Mouse (Mus musculus) spleen, postnatal 14 days (tissue): ENCODE results near the gene Lgr5.

Source experiments
- DNase-seq, 2 experiments: peaks; one replicate each; pipeline ENCODE4 v3.0.0; 2021 to 2022; ENCODE audit warnings: low spot score in 2 of 2

Lgr5 gene

DNA sequence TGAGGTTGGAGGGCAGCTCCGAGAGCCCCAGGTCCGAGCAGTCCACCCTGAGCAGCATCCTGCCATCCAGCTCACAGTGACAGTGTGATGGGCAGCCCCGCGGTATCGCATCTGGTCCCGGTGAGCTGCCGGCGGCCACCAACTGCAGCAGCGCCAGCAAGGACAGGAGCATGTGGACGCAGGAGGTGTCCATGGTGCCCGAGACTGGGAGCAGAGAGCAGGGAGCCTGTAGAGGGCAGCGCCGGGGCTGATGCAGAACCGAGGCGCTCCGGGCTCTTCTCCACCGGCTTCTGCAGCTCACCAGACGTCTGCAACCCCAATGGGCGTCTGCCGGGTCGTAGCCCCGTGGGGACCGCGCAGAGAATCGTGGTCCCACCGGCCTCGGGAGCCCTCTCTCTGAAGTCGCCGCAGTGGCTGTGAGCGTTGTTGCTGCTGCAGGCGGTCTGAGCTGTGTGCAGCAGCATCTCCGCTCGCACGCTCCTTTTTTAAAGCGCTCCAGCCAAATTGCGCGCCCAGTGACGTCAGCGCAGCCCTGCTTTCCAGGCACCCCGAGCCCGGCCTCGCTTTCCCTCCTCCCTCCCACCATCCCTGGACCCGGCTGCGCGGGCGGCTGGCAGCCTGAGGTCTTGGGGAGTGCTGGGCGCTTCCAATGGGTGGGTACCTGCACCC lies at the start of gene Lgr5:
Gene Lgr5, minus strand, starts transcription at position 480 of the 669 bp plus-strand sequence.
- DNase-seq, result no peak

DNA sequence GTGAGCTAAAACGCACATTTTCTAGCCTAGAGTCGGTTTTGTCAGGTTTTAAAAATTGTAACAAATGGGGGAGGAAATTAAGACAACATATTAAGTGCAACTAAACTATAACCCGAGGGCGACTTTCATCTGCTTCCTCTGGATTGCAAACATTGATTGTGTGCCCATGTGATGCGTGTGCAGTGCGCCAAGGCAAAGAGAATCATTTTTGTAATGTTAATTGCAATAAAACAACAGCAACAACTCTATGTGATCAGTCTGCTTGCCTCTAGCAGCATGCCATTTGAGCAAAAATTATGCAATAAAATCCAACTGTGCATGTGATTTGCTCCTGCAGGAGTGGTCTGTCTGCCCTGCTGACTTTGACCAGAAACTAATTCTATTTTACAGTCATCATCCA lies 39.1 kb upstream of the Lgr5 start:
- DNase-seq, result no peak

DNA sequence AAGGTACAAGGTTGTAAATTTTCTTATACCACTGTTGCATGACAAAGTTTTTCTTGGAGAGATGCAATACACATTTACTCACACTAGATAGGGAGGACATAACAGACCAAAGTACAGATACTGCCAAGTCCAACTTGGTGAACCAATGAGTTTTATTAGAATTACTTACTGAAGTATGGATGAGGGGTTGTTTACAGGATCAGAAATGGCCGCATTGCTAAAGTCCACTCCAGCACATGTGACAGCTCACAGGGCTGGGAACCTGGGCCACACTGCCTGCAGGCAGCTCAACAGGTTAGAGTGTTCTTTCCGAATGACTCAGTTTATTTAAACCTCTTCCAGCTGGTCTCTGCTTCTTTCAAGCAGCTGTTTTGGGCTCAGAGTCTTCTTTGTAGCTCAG lies 37.4 kb upstream of the Lgr5 start:
- no peak for DNase-seq

DNA sequence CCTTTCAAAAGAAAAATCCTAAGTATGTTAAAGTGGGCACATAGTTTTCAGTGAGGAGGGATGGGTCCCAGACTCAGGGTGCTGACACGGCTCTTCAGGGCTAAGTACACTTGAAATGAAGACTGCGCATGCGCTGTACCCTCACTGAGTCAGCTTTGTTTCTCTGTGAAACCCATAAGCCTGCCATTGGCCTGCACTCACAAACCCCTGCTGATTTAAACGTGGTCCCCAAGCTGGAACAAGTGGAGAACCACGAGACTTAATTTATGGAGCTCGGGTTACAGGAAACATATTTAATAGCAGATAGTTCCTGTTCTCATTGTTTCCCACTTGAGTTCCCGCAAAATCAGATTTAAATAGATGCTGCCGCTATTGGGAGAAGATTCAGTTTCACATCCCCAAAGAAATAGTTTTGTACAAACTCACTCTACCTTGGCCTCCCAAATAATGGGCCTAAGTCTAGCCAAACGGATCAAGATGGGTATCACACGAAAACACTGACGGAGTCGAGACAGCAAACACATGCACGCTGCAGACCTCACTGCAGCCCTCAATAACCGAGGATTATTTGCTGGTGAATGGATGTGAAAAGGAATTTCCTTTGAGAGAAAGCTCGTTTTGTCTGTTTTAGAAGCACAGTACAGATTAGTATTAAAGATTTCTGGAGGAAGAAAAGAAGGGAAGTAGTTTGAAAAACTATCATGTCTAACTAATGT lies 36.5 kb upstream of the Lgr5 start:
- no peak for DNase-seq

DNA sequence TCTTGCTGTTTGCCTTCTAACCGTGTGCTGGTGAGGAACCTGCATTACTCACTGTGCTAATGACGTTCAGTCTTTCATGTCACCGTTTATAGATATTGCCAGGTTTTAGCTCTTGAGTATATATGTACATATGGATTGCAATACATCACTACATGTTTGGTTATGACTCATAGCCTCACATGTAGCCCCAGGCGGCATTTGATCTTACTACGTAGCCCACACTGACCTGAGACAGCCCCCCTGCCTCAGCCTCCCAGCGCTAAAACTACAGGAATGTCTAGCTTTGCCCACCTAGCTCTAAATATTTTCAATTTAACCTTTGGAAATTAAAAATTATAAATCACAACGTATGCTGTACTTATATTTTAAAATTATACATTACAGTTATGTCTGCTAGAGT lies 35.9 kb upstream of the Lgr5 start:
- DNase-seq, result no peak

DNA sequence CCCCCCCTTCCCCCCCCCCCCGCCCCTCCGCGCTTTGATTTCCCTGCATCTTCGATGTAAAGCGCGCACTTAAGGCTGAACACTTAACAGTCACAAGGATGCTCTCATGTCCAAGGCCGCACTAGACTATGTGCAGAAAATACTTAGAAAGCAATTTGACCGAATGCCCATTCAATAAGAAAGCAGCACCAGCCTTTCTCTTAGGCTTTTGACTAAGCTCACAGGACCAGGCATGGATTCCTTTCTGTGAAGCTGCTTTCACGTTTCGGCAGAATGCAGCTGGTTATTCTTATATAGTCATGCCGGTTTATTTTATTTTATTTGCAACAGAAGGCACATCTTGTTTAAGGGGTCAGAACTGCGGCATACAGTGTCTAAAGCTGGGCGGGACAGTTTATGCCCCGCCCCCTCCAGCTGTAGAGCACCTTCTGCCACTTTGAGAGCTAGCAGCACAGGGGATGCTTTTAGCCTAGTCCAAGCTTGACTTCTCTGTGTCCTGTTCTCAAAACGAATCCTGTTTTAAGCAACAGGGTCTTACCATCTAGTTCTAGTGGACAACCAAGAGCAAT lies 30.8 kb upstream of the Lgr5 start:
- no peak for DNase-seq

DNA sequence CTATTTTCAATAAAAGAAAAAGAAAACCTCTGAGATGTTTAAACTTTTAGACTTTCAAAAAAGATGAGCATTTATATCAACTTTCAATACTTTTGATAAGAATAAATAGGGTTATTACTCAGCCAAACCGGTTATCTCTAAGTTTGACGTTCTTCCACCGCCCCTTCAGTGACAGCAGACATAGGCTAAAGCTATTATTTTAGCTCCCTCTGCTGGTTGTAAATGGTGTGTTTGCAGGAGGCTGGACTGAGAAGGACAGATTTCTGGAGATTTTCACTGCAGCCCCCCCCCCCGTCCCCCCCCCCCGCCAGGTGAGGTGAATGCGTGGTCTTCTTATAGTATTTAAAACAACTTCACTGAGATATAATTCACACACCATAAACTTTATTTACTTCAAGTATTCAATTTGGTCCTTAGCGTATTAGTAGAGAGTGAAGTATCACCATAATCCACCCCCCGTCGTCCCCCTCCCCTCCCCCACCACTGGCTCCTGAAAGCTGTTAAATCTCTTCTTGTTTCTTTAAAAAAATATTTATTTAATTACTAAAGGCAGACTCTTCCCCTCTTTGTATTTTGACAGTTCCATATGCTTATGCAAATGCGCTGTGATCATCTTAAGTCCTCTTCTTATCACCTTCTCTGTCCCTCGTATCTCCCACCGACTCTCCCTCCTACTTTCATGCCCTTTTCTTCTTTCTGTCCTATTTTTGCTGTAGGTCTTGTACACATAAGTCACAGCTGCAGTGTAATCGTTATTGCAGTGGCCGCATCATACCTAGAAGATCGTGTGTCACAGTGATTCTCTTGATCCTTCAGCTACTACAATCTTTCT lies 30.1 kb upstream of the Lgr5 start:
- DNase-seq, result no peak

DNA sequence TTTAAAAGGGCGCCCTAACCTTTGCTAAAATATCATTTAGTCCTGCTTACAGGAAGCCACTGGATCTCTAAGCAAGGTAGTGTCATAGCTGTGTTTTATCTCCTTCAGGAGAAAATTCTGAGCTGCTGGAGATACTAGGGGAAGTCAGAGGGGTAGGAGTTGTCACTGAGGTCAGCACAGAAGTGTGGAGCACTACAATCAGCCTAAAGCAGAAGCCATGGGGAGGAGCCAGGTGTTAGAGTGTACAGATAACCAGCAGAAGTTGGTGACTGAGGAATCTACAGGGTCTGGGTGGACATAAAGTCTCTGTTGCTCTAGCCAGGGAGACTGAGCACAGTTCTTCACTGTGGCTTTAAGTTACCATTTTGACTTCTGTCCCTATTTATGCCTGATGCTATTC lies 8.2 kb upstream of the Lgr5 start:
- DNase-seq, result no peak

DNA sequence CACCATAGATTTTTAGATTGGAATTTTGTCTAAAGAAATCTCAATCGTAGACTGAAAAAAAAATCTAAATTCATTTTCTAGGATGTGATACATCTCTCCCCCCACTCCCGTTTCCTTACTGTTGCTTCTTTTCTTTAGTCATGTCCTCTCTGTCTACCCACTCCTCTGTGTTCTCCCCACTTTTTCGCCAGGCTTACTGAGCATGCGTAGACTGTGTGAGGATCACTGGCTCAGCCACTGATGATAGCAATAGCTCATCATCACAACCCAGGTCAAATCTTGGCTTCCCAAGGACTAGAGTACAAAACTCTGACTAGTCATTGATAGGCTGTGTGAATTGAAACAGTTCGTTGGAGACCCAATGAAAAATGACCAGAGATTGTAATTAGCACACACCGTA lies 6.1 kb upstream of the Lgr5 start:
- no peak for DNase-seq

DNA sequence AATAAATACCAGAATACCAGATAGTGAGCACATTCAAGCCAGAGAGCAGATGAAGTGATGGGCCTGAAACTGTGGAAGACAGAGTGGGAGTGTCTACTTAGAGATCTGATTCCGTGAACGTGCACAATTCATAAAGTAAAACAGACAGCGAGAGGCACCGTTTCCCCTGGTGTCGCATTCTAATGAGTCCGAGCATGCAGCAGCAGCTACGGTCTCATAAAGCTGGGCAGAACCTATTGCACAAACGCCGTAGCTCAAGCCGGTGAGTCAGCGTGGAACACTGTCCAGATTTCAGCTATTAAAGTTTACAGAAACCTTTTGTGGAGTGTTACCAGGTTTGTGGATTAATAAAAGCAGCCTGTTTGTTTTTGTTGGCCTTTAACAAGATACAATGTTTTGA lies 5.6 kb upstream of the Lgr5 start:
- no peak for DNase-seq

DNA sequence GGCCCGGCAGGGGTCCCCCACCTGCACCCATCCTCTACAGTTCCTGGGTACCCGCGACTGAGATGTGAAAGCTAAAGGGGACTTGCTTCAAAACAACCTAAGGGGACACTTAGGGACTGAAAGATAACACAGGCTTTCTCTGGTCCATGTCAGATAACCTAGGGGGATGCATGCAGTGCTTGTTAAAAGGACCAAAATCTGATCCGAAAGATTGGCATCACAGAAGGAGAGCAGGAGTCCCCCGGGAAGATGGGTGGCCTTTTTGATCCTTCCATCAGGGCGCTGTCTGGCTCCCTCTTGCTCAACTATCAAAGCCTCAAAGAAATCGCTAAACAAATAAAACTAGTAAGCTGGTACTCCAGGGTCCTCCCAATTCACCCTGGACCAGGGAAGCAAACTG lies 399 bp upstream of the Lgr5 start:
- DNase-seq, result no peak

DNA sequence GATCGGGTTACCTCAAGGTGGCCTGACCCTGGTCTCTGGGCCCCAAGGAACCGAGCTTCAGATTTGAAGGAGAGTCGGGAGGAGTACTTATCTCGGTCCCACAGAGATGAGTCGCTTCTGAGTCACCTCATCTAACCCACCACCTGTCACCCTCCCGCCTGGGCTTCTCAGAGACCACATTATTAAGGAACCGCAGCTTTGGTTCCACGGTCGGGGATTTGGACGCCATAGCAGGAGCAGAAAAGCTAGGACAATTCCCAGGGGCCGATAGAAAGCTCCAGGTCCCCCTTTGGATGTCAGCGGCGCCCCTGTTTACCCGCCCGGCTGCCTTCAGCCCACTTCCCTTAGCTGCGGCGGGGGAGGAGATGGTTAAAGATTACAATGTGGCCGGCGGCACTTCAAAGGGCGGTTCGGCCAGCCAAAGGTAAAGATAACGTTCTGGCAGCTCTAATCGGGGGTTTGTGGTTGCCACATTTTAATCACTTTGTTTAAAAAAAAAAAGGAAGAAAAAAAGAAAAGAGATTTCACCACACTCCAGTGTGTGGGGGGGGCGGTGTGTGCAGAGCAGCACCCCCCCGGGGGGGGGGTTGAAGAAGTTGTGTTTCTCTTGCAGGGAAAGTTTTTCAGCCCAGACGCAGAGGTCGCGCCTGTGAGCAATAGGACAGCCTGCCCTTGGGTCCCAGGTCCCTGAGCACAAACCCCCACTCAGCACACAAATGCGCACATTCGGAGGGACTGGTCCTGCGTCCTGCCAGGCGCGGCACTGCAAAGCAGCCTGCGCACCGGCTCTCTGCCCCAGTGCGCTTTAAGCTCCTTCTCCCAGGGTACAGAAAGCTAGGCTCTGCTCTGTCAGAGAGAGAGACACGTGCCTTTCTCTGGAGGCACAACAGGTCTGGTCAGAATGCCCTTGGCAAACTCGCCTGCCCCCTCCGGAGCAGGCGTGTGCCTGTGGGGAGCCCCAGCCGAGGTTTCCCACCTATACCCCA lies 1.0 kb downstream of the Lgr5 start:
- DNase-seq, result no peak

DNA sequence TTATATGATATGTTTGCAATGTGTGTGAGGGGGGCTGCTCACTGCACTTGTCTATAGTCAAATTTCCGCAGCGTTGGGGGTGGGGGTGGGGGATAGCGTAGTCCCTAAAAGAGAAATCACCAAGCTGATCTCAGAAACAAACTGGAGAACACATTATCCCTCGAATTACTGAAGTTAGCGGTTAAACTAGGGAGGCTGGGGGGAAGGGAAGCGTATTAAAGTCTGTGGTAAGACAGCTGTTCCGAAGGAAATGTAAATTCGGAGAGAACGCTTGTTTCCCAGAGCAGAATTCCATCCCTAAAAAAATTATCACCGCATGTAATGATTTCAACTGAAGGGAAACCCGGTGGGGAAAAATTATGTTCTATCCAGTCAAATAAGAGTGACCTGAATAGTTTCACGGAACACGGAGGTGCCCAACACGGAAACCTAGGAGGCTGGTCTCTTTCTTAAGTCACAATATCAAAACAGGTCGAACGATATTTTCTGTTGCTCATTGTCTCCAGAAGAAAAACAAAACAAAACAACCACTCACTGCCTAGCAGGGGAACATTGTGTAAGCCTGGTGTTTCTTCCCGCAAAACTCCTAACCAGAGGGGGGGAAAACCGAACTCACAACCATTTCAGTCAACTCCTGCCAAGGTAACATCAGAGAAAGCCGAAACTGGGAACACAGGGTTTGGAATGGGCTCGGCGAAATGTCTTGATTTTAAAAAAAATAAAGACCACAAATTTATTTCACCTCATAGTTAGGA lies 1.9 kb downstream of the Lgr5 start:
- no peak for DNase-seq

DNA sequence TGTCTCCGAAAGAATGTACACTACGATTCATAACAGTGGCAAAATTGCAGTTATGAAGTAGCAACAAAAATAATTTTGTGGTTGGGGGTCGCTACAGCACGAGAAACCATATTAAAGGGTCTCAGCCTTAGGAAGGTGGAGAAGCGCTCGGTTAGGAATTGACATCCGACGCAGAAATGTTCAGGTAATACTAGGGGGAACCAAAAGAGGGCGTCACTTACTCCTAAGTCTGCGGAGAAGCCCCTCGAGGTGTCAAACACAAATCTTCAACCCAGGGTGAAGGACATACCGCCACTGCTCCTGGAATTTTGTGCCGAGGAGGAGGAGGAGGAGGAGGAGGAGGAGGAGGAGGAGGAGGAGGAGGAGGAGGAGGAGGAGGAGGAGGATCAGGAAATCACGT lies 2.9 kb downstream of the Lgr5 start:
- no peak for DNase-seq

DNA sequence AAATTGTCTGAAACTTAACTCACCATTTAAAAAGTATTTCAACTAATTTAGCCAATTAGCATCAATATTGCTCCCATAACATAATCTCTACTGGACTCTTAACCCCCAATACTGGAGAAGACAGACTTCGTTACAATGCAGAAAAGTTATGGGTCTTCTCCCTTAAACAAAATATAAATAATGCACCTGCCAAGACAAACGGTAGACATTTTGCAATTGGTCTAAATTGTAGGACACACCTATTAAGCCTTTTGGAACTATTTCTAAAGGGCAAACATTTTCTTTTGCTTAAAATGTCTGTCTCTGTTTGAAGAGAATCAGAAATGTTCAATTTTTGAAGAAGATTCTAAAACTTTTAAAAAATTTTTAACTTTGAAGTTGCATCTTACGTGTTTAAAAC lies 4.5 kb downstream of the Lgr5 start:
- DNase-seq, result no peak

DNA sequence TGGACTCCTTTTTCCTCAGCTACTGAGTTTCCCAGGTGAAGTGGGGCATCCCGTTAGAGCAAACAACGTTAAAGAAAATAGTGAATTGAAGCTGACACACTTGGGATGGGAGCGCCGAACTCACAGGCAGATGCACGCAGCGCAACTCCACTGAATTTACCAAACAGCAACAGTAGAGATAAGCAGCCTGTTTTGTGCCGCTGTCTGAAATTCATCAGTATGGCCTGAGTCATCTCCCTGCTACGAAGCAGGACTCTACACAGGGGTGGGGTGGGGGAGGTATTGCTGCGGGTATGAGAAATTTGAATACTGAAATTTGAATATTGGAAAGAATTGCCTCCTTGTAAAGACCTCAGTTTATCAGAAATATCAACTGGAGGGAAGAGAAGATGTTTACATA lies 5.6 kb downstream of the Lgr5 start:
- DNase-seq, result no peak

DNA sequence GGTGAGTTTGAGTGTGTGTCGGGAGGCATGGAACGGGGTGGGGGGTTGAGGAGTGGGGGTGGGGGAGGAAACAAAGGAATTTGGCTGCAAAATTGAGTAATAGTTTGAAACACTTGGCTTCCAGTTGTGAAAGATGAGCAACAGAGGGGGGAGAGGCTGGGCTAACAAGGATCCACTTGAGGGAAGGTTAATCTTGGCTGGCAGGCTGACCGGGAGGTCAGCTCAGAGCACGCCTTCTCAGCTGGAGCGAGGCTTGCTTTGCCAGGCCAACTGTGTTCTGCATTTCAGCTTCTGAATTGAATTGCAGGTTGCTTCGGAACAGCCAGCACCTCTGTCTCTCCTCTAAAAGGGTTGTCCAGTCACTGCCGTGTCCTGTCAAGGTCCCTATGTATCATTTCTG lies 8.1 kb downstream of the Lgr5 start:
- DNase-seq, result no peak

DNA sequence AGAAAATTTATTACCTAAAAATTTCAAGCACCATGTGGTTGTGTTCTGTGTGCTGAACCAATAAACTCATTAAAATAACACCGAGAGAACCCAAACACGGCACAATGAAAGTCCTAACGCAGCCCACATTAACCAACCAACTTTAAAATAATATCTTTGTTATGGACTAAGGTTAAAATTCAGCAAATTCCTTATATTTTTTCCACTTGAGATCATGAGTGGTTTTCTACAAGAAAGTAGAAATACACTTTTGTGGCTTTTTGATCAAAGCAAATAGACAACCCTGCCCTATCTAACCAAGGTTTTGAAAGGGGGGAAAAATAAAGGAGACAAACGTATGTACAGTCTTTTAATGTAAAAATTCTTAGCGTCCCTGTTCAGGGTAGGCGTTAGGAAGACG lies 8.5 kb downstream of the Lgr5 start:
- DNase-seq, result no peak

DNA sequence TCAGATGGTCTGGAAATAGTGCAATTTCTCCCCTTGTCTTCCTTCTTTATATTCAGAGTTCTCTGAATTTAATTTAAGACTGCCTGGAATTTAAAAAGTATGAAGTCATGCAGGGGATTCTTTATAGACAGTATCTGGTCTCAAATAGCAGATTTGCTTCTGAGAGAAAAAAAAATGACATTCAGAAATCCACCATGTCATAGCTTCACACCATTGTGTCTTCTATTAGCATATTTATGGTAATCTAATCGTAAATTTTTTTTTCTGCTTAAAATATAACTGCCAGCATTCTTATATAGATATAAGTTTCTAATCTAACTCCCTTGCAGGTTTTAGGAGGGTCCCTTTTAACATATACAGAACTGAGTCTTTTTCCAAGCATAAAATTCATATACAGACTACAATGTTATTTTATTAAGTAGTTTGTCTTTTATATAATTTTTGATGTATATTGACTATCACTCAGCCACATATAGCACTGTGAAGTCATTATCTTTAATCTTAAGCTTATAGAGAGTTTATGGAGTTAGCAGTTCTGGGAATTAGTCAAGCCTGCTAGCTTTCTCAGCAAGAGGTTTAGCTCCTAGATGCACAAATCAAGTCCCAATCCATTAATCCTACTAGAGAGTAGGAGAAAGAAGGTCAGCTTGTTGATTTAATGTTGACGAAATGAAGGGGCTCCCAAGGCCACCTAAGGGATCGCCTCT lies 15.7 kb downstream of the Lgr5 start:
- no peak for DNase-seq

DNA sequence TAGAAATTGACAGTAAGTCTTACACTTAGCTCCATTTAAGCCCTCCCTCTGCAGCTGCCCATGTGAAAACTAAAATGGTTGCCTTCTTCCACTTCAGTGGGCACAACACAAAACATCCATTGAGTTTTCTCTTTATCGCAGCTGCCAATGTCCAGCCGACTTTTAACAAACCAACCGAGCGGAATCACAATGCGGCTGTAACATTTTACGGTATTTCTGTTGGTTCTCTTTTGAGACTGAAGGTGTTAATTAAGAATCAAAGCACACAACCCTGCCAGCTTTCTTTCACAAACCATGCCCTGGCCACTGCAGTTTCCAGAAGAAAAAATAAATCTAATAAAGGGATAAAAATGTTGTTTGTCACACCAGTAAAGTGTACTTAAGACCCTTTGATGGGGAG lies 16.3 kb downstream of the Lgr5 start:
- no peak for DNase-seq
